In the genomic region with DNA sequence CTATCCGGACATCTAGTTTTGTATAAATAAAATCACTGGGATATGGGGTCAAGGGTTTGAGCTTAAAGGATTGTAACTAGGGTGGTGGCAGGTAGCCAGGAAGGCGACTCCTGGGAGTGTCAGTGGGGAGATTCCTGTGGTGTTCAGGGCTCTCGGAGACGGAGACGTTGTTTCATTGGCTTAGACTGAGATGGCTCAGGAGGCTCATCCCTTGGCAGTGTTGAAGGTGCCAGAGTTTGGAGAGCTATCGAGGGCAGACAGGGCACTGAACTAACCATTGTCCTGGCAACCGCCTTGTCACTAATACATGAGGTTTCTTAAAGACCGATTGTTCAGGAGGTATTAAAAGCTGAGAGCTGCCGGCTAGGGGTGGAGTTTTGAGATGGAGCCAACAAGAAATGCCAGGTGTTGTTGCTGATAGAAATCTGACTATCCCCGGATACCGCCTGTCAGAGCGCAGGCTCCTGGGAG, we compare ENCODE assay signal across 9 mouse cellular contexts.
A peak's percentile ranks its signal among the peaks of the same experiment; 100 is the strongest.
DNase-seq lines count a peak whose midpoint lies in the region; ATAC-seq and TF ChIP-seq lines count a peak whose summit lies in the region.
"Had no signal": no experiment of that assay in that cellular context is flagged by ENCODE, and none has a peak within 500 bp of the region (broad histone marks: within the 10 kb centered on the region; RNA-seq: fewer than 3 reads in every experiment).

No protein-coding gene starts in this region.

- intact Hi-C loops in heart, postnatal 10 days (cut with DNase I) = no loop called here

- H3K27me3 ChIP-seq in intestine, postnatal 0 days (replicated peaks; ENCODE audit: control insufficient read depth, insufficient read depth, low read length) = no peaks in the 10 kb centered on the region
- H3K27me3 ChIP-seq: neural tube, embryonic 12.5 days had no signal

- WGBS in intestine, postnatal 0 days = 42% methylated on average over 12 of the region's 12 CpGs

- H3K9me3 ChIP-seq in intestine, postnatal 0 days (ENCODE audit: control insufficient read depth) = no peaks in the 10 kb centered on the region
- H3K9me3 ChIP-seq: neural tube, embryonic 12.5 days had no signal

- no peak; the same call in 1 of the 2 replicates for ATAC-seq in intestine, postnatal 0 days

- H3K4me1 ChIP-seq in intestine, postnatal 0 days (replicated peaks; ENCODE audit: control insufficient read depth, insufficient read depth, low read length) = no peaks in the 10 kb centered on the region; the same call in 1 of the 2 replicates
- H3K4me1 ChIP-seq: neural tube, embryonic 12.5 days had no signal

- TF ChIP-seq CTCF in intestine, postnatal 0 days (IDR thresholded peaks at IDR 0.05; ENCODE audit: low read depth) = no peak

- no peak overlapping the region for H3K4me3 ChIP-seq in intestine, postnatal 0 days (ENCODE audit: low read depth, low read length)
- H3K4me3 ChIP-seq: neural tube, embryonic 12.5 days had no signal

- no peak overlapping the region for H3K9ac ChIP-seq in intestine, postnatal 0 days (ENCODE audit: low read depth, low read length)
- H3K9ac ChIP-seq: neural tube, embryonic 12.5 days had no signal

- no peaks in the 10 kb centered on the region for H3K36me3 ChIP-seq in intestine, postnatal 0 days (ENCODE audit: control insufficient read depth, insufficient read depth)
- H3K36me3 ChIP-seq: neural tube, embryonic 12.5 days had no signal

- DNase-seq in heart, postnatal 10 days = peak; percentile 34 to 50
- DNase-seq in heart, adult 9 months (ENCODE audit: low spot score in 2 of 2) = no peak
- peak; percentile 45 for DNase-seq in NIH3T3 (ENCODE audit: low read depth)
- DNase-seq in gonadal fat pad, adult 2 months (ENCODE audit: low read depth) = peak; percentile 85
- DNase-seq in lung, postnatal 10 days = peak; percentile 71
- DNase-seq in thymus, postnatal 4 days = no peak

- no peak overlapping the region for H3K27ac ChIP-seq in intestine, postnatal 0 days (ENCODE audit: low read depth, low read length)
- H3K27ac ChIP-seq: macrophage; neural tube, embryonic 12.5 days had no signal

- H3K4me2 ChIP-seq in intestine, postnatal 0 days (replicated peaks; ENCODE audit: low read depth) = no peak overlapping the region
- H3K4me2 ChIP-seq: neural tube, embryonic 12.5 days had no signal

Comparison
In these comparisons a context has a peak if more than half of its experiments do, and no peak if none do; other contexts are left out.
1. DNase-seq: peak in heart, postnatal 10 days (2 of 2), NIH3T3 (single experiment), gonadal fat pad, adult 2 months (single experiment) and lung, postnatal 10 days (single experiment); none in heart, adult 9 months (0 of 2) and thymus, postnatal 4 days (single experiment).